Mouse (Mus musculus) heart, adult 11 months (tissue): ENCODE results near the gene Tlr3.
A peak's percentile ranks its signal among the peaks of the same experiment; 100 is the strongest.

ENCODE experiments used
- DNase-seq: peaks from one replicate; pipeline ENCODE4 v3.0.0; 2022

Tlr3 gene

GRCm38 (mm10) chr8:45410882-45411281 lies at the start of gene Tlr3:
Gene Tlr3 (minus strand): TSS chr8:45411080.
- no peak for DNase-seq

GRCm38 (mm10) chr8:45457874-45458273 lies 47.0 kb upstream of the Tlr3 start:
- DNase-seq, result no peak

- DNase-seq, result peak; percentile 88
These were observed 43.5 kb upstream of the Tlr3 start for GRCm38 (mm10) chr8:45454426-45454825.

GRCm38 (mm10) chr8:45452115-45452514 lies 41.2 kb upstream of the Tlr3 start:
- peak; percentile 96 for DNase-seq

- peak; percentile 91 for DNase-seq
These were observed 38.0 kb upstream of the Tlr3 start for GRCm38 (mm10) chr8:45448842-45449241.

- DNase-seq, result no peak
These were observed 37.4 kb upstream of the Tlr3 start for GRCm38 (mm10) chr8:45448257-45448656.

- no peak for DNase-seq
These were observed 28.1 kb upstream of the Tlr3 start for GRCm38 (mm10) chr8:45438899-45439535.

- peak; percentile 64 for DNase-seq
These were observed 9.3 kb upstream of the Tlr3 start for GRCm38 (mm10) chr8:45420151-45420550.

GRCm38 (mm10) chr8:45414965-45415364 lies 4.1 kb upstream of the Tlr3 start:
- DNase-seq, result no peak

GRCm38 (mm10) chr8:45410146-45410880 lies 567 bp downstream of the Tlr3 start:
- DNase-seq, result peak; percentile 99

- DNase-seq, result no peak
These were observed 1.2 kb downstream of the Tlr3 start for GRCm38 (mm10) chr8:45409702-45410101.

GRCm38 (mm10) chr8:45383250-45383649 lies 27.6 kb downstream of the Tlr3 start:
- DNase-seq, result no peak

GRCm38 (mm10) chr8:45381963-45382347 lies 28.9 kb downstream of the Tlr3 start, which contains the start of gene Fam149a:
Gene Fam149a (minus strand): TSS chr8:45382291.
- DNase-seq, result no peak

- DNase-seq, result no peak
These were observed 29.6 kb downstream of the Tlr3 start for GRCm38 (mm10) chr8:45381075-45381962.

- DNase-seq, result no peak
These were observed 30.3 kb downstream of the Tlr3 start for GRCm38 (mm10) chr8:45380598-45380997.

- no peak for DNase-seq
These were observed 36.8 kb downstream of the Tlr3 start for GRCm38 (mm10) chr8:45374071-45374470.

GRCm38 (mm10) chr8:45367154-45367553 lies 43.7 kb downstream of the Tlr3 start:
- DNase-seq, result peak; percentile 55

GRCm38 (mm10) chr8:45363220-45363619 lies 47.7 kb downstream of the Tlr3 start:
- peak; percentile 53 for DNase-seq

GRCm38 (mm10) chr8:45362323-45362722 lies 48.6 kb downstream of the Tlr3 start:
- peak; percentile 25 for DNase-seq

GRCm38 (mm10) chr8:45359091-45359605 lies 51.7 kb downstream of the Tlr3 start:
- DNase-seq, result no peak

GRCm38 (mm10) chr8:45358132-45358918 lies 52.6 kb downstream of the Tlr3 start:
- peak; percentile 95 for DNase-seq

GRCm38 (mm10) chr8:45355809-45356208 lies 55.1 kb downstream of the Tlr3 start:
- DNase-seq, result peak; percentile 48
